Mouse (Mus musculus) large intestine, adult 2 months (tissue): ENCODE results near the gene Lsm14b. TPM values are rescaled to one million over a fixed set of nuclear protein-coding genes. Genes with fewer than 3 reads are reported as not detected.

Source experiments
- DNase-seq: peaks from one replicate; pipeline ENCODE4 v3.0.0-alpha.2; 2012; ENCODE audit warnings: low read depth, low spot score
- WGBS: fragments of 180-500 bp; shearing (Covaris S2); methylation state at CpG from one replicate; pipeline ENCODE4 v1.1.7; 2018; 5-methylcytosine and 5-hydroxymethylcytosine counted together
- polyA plus RNA-seq: library from polyadenylated mRNA; depleted of rRNA; stranded (reverse); fragments of >200 nt; gene quantifications from 2 replicates; pipeline ENCODE4 v1.2.3, GENCODE M21; 2012; rRNA removed

The Lsm14b gene
- polyA plus RNA-seq, 1 experiment: 15.4 TPM

- DNase-seq: no peak
- WGBS: 95% methylated on average over 18 of the region's 18 CpGs
Observed at GRCm38 (mm10) chr2:180047980-180048635, 23.3 kb downstream of the Lsm14b start.

- no peak for DNase-seq
- WGBS: 23% methylated on average over 5 of the region's 5 CpGs
Observed at GRCm38 (mm10) chr2:180050986-180051385, 26.2 kb downstream of the Lsm14b start.

GRCm38 (mm10) chr2:180051986-180052733 lies 27.4 kb downstream of the Lsm14b start:
- 94% methylated on average over 14 of the region's 14 CpGs for WGBS
- DNase-seq: no peak

- WGBS: 96% methylated on average over 9 of the region's 9 CpGs
- DNase-seq: no peak
Observed at GRCm38 (mm10) chr2:180053001-180053400, 28.2 kb downstream of the Lsm14b start.

GRCm38 (mm10) chr2:180063338-180064131 lies 38.7 kb downstream of the Lsm14b start:
- no peak for DNase-seq
- 91% methylated on average over 11 of the region's 11 CpGs for WGBS

GRCm38 (mm10) chr2:180069770-180070480 lies 45.1 kb downstream of the Lsm14b start:
- no peak for DNase-seq
- WGBS: 28% methylated on average over 20 of the region's 20 CpGs

- WGBS: 4% methylated on average over 58 of the region's 58 CpGs
- peak; percentile 73 for DNase-seq
Observed at GRCm38 (mm10) chr2:180070481-180071453, 46.0 kb downstream of the Lsm14b start, which contains the start of gene Mtg2. Gene Mtg2 (plus strand): TSS chr2:180070588.

- 77% methylated on average over 2 of the region's 2 CpGs for WGBS
- no peak for DNase-seq
Observed at GRCm38 (mm10) chr2:180071671-180072070, 46.9 kb downstream of the Lsm14b start.

- 86% methylated on average over 7 of the region's 7 CpGs for whole genome bisulfite sequencing
- no peak for DNase-seq
Observed at GRCm38 (mm10) chr2:180072886-180073285, 48.1 kb downstream of the Lsm14b start.

- no peak for DNase-seq
- WGBS: 83% methylated on average over 3 of the region's 3 CpGs
Observed at GRCm38 (mm10) chr2:180077622-180078021, 52.8 kb downstream of the Lsm14b start.

- 69% methylated on average over 8 of the region's 8 CpGs for WGBS
- no peak for DNase-seq
Observed at GRCm38 (mm10) chr2:180080680-180081079, 55.9 kb downstream of the Lsm14b start.

GRCm38 (mm10) chr2:180083063-180083462 lies 58.3 kb downstream of the Lsm14b start:
- 92% methylated on average over 10 of the region's 10 CpGs for WGBS
- no peak for DNase-seq

GRCm38 (mm10) chr2:180084565-180084964 lies 59.8 kb downstream of the Lsm14b start:
- DNase-seq: no peak
- WGBS: 58% methylated on average over 3 of the region's 3 CpGs

Other genes starting within 250 kb of the Lsm14b start
- 8.3 and 8.6 TPM in 2 replicates for gene Taf4, start 48.3 kb upstream of the Lsm14b start, polyA plus RNA-seq
- gene Psma7, start 17.4 kb downstream of the Lsm14b start, polyA plus RNA-seq: 184 and 209 TPM in 2 replicates
- gene Ss18l1, start 17.5 kb downstream of the Lsm14b start, polyA plus RNA-seq: 2.8 and 4.8 TPM in 2 replicates
- 13.7 and 14.9 TPM in 2 replicates for gene Mtg2, start 45.6 kb downstream of the Lsm14b start, polyA plus RNA-seq
- 0.10 TPM in 1 of 2 replicates, not detected in the other for gene Hrh3, start 79.5 kb downstream of the Lsm14b start, polyA plus RNA-seq
- 21.8 and 22.3 TPM in 2 replicates for gene Osbpl2, start 94.3 kb downstream of the Lsm14b start, polyA plus RNA-seq
- gene Adrm1, start 146.5 kb downstream of the Lsm14b start, polyA plus RNA-seq: 86.1 and 91.2 TPM in 2 replicates
- gene Lama5, start 200.9 kb downstream of the Lsm14b start, polyA plus RNA-seq: 29.5 and 32.7 TPM in 2 replicates
- 2,944 and 3,068 TPM in 2 replicates for gene Rps21, start 232.4 kb downstream of the Lsm14b start, polyA plus RNA-seq
- 30.4 and 33.1 TPM in 2 replicates for gene Cables2, start 248.5 kb downstream of the Lsm14b start, polyA plus RNA-seq